Mouse (Mus musculus) heart, adult 2 months (tissue): Measurements from ENCODE around the gene Nat9. TPM values are rescaled to one million over a fixed set of nuclear protein-coding genes. Genes with fewer than 3 reads are reported as not detected.

Experiments used
- DNase-seq, 2 experiments: peaks; one replicate each; pipeline ENCODE4 v3.0.0; 2021
- H3K27ac ChIP-seq: fragments of 200-600 bp; 2 replicates; pipeline ENCODE4 v1.8.1; 2022
- H3K27me3 ChIP-seq: fragments of 200-500 bp; 2 replicates; pipeline ENCODE4 v1.6.1; 2012; ENCODE audit warnings: mild to moderate bottlenecking, low read length, inconsistent platforms, mixed read lengths; ENCODE audit not compliant: control insufficient read depth, insufficient read depth
- H3K36me3 ChIP-seq: fragments of 200-500 bp; 2 replicates; pipeline ENCODE4 v1.6.1; 2012; ENCODE audit warnings: low read length, inconsistent platforms; ENCODE audit not compliant: control insufficient read depth, insufficient read depth
- H3K4me1 ChIP-seq: fragments of 200-500 bp; 2 replicates; pipeline ENCODE4 v1.6.1; 2011; ENCODE audit warnings: low read length; ENCODE audit not compliant: control insufficient read depth, insufficient read depth
- H3K4me3 ChIP-seq: fragments of 200-600 bp; 2 replicates; pipeline ENCODE4 v1.8.1; 2022
- H3K79me2 ChIP-seq: fragments of 200-500 bp; replicated peaks from 2 replicates; pipeline ENCODE4 v1.6.1; 2012; ENCODE audit warnings: mild to moderate bottlenecking, inconsistent platforms, low read length, moderate library complexity, mixed read lengths; ENCODE audit not compliant: control insufficient read depth, insufficient read depth
- H3K9ac ChIP-seq: fragments of 200-500 bp; 2 replicates; pipeline ENCODE4 v1.6.1; 2012; ENCODE audit warnings: low read depth, mild to moderate bottlenecking, control low read depth, inconsistent platforms, low read length, mixed read lengths
- CTCF ChIP-seq: fragments of 200-600 bp; IDR thresholded peaks from 2 replicates; pipeline ENCODE4 v1.8.1; 2022; ENCODE audit warnings: antibody characterized with exemption, mild to moderate bottlenecking, moderate library complexity
- EP300 ChIP-seq: fragments of 200-500 bp; IDR thresholded peaks from 2 replicates; pipeline ENCODE4 v1.6.1; 2011; ENCODE audit warnings: low read depth, low read length, control low read depth; ENCODE audit not compliant: insufficient read depth
- POLR2A ChIP-seq: fragments of 200-500 bp; IDR thresholded peaks from 2 replicates; pipeline ENCODE4 v1.6.1; 2011; ENCODE audit warnings: mild to moderate bottlenecking, low read depth, low read length, control low read depth; ENCODE audit not compliant: insufficient read depth
- WGBS: fragments of 180-500 bp; shearing (Covaris S2); methylation state at CpG from one replicate; pipeline ENCODE4 v1.1.7; 2018; 5-methylcytosine and 5-hydroxymethylcytosine counted together
- intact Hi-C: fragments of 180-260 bp; cut with DNase I; formaldehyde crosslinking; loops from one replicate; pipeline ENCODE4 v1.15.1; 2025
- polyA plus RNA-seq: library from polyadenylated mRNA; depleted of rRNA; stranded (reverse); fragments of >200 nt; gene quantifications from 2 replicates; pipeline ENCODE4 v1.2.3, GENCODE M21; 2012
- total RNA-seq, 2 experiments: library from RNA; stranded (reverse); gene quantifications; 2 replicates each; pipeline ENCODE4 v1.2.3; 2021

Gene Nat9
- total and polyA plus RNA-seq, 3 experiments = 18.5 to 23.6 (median 20.2) TPM

DNA sequence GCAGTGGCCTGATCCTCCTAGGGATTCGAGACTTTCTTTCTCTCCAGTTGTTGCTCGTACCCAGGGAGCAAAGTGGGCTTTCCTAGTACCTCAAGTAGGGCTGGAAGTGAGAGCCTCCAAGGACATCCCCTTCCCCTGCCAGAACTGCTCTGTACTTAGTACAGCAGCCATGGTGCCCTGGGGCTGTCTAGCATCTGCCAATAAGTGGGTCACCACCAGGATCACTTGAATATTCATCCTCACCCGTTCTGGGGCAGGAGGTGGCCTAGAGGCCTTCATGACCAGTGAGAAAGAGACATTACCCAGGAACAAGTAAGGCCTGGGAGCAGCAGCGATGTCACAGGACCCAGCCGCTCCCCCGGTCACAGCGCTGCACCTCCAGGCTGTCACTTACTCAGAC is 22.3 kb upstream of the Nat9 start:
- no peaks in the 10 kb centered on the region for H3K27me3 ChIP-seq
- TF ChIP-seq CTCF (no peak), POLR2A (no peak), EP300 (no peak)
- DNase-seq = no peak
- intact Hi-C loops = no loop called here
- 87% methylated on average over 7 of the region's 7 CpGs for WGBS
- no peak overlapping the region for H3K4me3 ChIP-seq
- H3K36me3 ChIP-seq = no peaks in the 10 kb centered on the region
- H3K9ac ChIP-seq = no peak overlapping the region
- peaks cover 1% of the 10 kb centered on the region; the same call in 1 of the 2 replicates for H3K4me1 ChIP-seq
- H3K27ac ChIP-seq = no peak overlapping the region
- H3K79me2 ChIP-seq = no peaks in the 10 kb centered on the region

- Histone ChIP-seq H3K4me3 (no peak overlapping the region), H3K4me1 (peaks cover 1% of the 10 kb centered on the region; the same call in 1 of the 2 replicates), H3K79me2 (no peaks in the 10 kb centered on the region), H3K27me3 (no peaks in the 10 kb centered on the region), H3K9ac (no peak overlapping the region), H3K36me3 (no peaks in the 10 kb centered on the region), H3K27ac (no peak overlapping the region)
- 90% methylated on average over 25 of the region's 25 CpGs for WGBS
- DNase-seq = no peak
- TF ChIP-seq EP300 (no peak), CTCF (no peak), POLR2A (no peak)
- intact Hi-C loops = no loop called here
Observed at GRCm38 (mm10) chr11:115208776-115209732, 21.4 kb upstream of the Nat9 start.

DNA sequence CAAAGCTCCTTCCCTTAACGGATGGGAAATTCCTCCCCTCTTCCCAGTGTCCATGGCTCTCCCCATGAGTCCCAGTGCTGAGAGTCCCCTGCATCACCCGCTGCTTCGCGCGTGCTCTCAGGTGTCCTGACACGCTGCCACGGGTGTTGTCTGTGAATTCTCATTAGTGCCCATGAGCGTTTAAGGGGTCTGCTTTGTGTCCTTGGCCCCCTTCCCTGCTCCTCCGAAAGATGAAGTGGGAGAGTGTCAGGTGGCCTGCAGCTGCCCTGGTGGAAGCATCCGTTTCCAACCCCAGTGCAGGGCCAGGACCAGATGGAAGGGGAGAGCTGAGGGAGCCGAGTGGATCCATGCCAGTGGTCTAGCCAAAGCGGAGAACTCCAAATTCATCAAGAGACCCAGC is 20.5 kb upstream of the Nat9 start:
- no peak for DNase-seq
- WGBS = 92% methylated on average over 12 of the region's 12 CpGs
- Histone ChIP-seq H3K36me3 (no peaks in the 10 kb centered on the region), H3K4me1 (peaks cover 1% of the 10 kb centered on the region; the same call in 1 of the 2 replicates), H3K4me3 (no peak overlapping the region), H3K79me2 (no peaks in the 10 kb centered on the region), H3K9ac (no peak overlapping the region), H3K27me3 (no peaks in the 10 kb centered on the region), H3K27ac (no peak overlapping the region)
- intact Hi-C loops = no loop called here
- TF ChIP-seq EP300 (no peak), CTCF (no peak), POLR2A (no peak)

GRCm38 (mm10) chr11:115202756-115203155 is 15.1 kb upstream of the Nat9 start:
- no peaks in the 10 kb centered on the region for H3K36me3 ChIP-seq
- no peak for TF ChIP-seq POLR2A
- TF ChIP-seq CTCF = no peak
- TF ChIP-seq EP300 = no peak
- WGBS = 94% methylated on average over 9 of the region's 9 CpGs

DNA sequence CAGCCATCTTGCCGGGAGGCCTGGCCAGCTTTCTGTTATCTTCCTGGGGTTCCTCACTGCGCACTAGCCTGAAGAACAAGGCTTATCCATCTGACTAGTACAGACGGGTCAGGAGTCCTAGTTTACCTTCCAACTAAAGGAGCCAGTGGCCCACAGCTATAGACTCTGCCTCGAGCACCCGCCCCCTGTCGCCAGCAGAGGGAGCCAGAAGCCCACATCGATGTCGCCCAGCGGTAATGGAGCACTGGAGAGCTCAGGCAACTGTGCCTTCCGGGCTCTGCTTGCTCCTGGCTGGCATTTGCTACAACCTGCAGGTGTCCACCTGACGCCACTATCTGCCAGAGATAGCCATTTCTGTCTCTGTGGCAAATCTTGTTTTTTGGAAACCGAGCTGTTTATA is 14.7 kb upstream of the Nat9 start:
- H3K4me1 ChIP-seq = no peaks in the 10 kb centered on the region
- H3K36me3 ChIP-seq = no peaks in the 10 kb centered on the region
- no peak for TF ChIP-seq POLR2A
- 0 out of 2 replicates have a peak, but pooled peaks have one; percentile 69 for TF ChIP-seq EP300
- no peak; the same call in 1 of the 2 replicates for TF ChIP-seq CTCF
- no peak overlapping the region for H3K4me3 ChIP-seq
- no peaks in the 10 kb centered on the region for H3K79me2 ChIP-seq
- no peak overlapping the region for H3K9ac ChIP-seq
- no peak overlapping the region for H3K27ac ChIP-seq
- peak; percentile 76 to 83 for DNase-seq
- WGBS = 15% methylated on average over 12 of the region's 12 CpGs
- intact Hi-C loops = loop anchor here (1.0 to 5.0 kb wide), 3 partner anchors 35 to 152 kb away; no protein-coding TSS in a partner anchor
- no peaks in the 10 kb centered on the region for H3K27me3 ChIP-seq

More at GRCm38 (mm10) chr11:115202756-115203155, 15.1 kb upstream of the Nat9 start:
- H3K4me3 ChIP-seq = no peak overlapping the region
- no peaks in the 10 kb centered on the region for H3K79me2 ChIP-seq
- H3K27ac ChIP-seq = no peak overlapping the region
- no peaks in the 10 kb centered on the region for H3K4me1 ChIP-seq
- no peak overlapping the region for H3K9ac ChIP-seq
- intact Hi-C loops = loop anchor here (1.0 to 5.0 kb wide), 3 partner anchors 35 to 152 kb away; no protein-coding TSS in a partner anchor
- no peak for DNase-seq
- no peaks in the 10 kb centered on the region for H3K27me3 ChIP-seq

- H3K4me1 ChIP-seq = no peaks in the 10 kb centered on the region
- TF ChIP-seq EP300 = no peak
- TF ChIP-seq POLR2A = no peak
- TF ChIP-seq CTCF = no peak
- intact Hi-C loops = loop anchor here (5.0 kb wide), 1 partner anchor 37 kb away; no protein-coding TSS in a partner anchor
- 93% methylated on average over 4 of the region's 4 CpGs for WGBS
- no peaks in the 10 kb centered on the region for H3K79me2 ChIP-seq
- H3K27me3 ChIP-seq = no peaks in the 10 kb centered on the region
- H3K27ac ChIP-seq = no peak overlapping the region
- H3K36me3 ChIP-seq = no peaks in the 10 kb centered on the region
- no peak for DNase-seq
- H3K4me3 ChIP-seq = no peak overlapping the region
- H3K9ac ChIP-seq = no peak overlapping the region
Observed at GRCm38 (mm10) chr11:115200520-115200919, 12.9 kb upstream of the Nat9 start.
